Mouse (Mus musculus): ENCODE measurements at regions not wholly inside any gene's neighbourhood (a gene's known extent, or its start where the extent isn't known, plus 50 kb on each side); places are given as distances from the start of the nearest gene placed in this dataset.

- no peaks in the 10 kb centered on the region for H3K9me3 ChIP-seq (replicated peaks; ENCODE audit: low read length)
- WGBS: 72% methylated on average over 1 of the region's 1 CpGs
- no peaks in the 10 kb centered on the region for H3K4me1 ChIP-seq (replicated peaks; ENCODE audit: insufficient read depth, low read length)
- no peak overlapping the region for H3K4me3 ChIP-seq (replicated peaks; ENCODE audit: low read depth, low read length)
- DNase-seq (ENCODE audit: low spot score): peak; percentile 55
- no peak overlapping the region for H3K4me2 ChIP-seq (ENCODE audit: low read length)
- ATAC-seq (replicated peaks; ENCODE audit: low FRiP score, low read depth): no peak
- H3K9ac ChIP-seq (ENCODE audit: low read depth, low read length): no peak overlapping the region
- H3K36me3 ChIP-seq (ENCODE audit: insufficient read depth, low read length): no peaks in the 10 kb centered on the region
- H3K27ac ChIP-seq: no peak overlapping the region
- no peaks in the 10 kb centered on the region for H3K27me3 ChIP-seq (ENCODE audit: insufficient read depth, low read length)
- no peak for TF ChIP-seq CTCF (IDR thresholded peaks at IDR 0.05; ENCODE audit: low read depth)
Observed at GRCm38 (mm10) chr15:6001394-6001793, 298.2 kb upstream of the Dab2 start.

- Histone ChIP-seq H3K4me3 (replicated peaks; ENCODE audit: low read depth, low read length) (no peak overlapping the region), H3K4me1 (replicated peaks; ENCODE audit: insufficient read depth, low read length) (no peaks in the 10 kb centered on the region), H3K9me3 (replicated peaks; ENCODE audit: low read length) (no peaks in the 10 kb centered on the region), H3K9ac (ENCODE audit: low read depth, low read length) (no peak overlapping the region), H3K27ac (no peak overlapping the region), H3K27me3 (ENCODE audit: insufficient read depth, low read length) (no peaks in the 10 kb centered on the region), H3K36me3 (ENCODE audit: insufficient read depth, low read length) (no peaks in the 10 kb centered on the region), H3K4me2 (ENCODE audit: low read length) (no peak overlapping the region)
- no peak for DNase-seq (ENCODE audit: low spot score)
- WGBS: 63% methylated on average over 1 of the region's 1 CpGs
- TF ChIP-seq CTCF (IDR thresholded peaks at IDR 0.05; ENCODE audit: low read depth): no peak
- ATAC-seq (replicated peaks; ENCODE audit: low FRiP score, low read depth): no peak
Observed at GRCm38 (mm10) chr15:6014982-6015381, 284.6 kb upstream of the Dab2 start.

GRCm38 (mm10) chr15:6016637-6017049 is 282.9 kb upstream of the Dab2 start:
- no peaks in the 10 kb centered on the region for H3K36me3 ChIP-seq (ENCODE audit: insufficient read depth, low read length)
- WGBS: 50% methylated on average over 5 of the region's 5 CpGs
- TF ChIP-seq CTCF (IDR thresholded peaks at IDR 0.05; ENCODE audit: low read depth): no peak
- no peaks in the 10 kb centered on the region for H3K9me3 ChIP-seq (replicated peaks; ENCODE audit: low read length)
- DNase-seq (ENCODE audit: low spot score) (no peak), ATAC-seq (replicated peaks; ENCODE audit: low FRiP score, low read depth) (no peak)
- no peak overlapping the region for H3K27ac ChIP-seq
- H3K4me2 ChIP-seq (ENCODE audit: low read length): no peak overlapping the region
- no peaks in the 10 kb centered on the region for H3K4me1 ChIP-seq (replicated peaks; ENCODE audit: insufficient read depth, low read length)
- H3K4me3 ChIP-seq (replicated peaks; ENCODE audit: low read depth, low read length): no peak overlapping the region
- no peaks in the 10 kb centered on the region for H3K27me3 ChIP-seq (ENCODE audit: insufficient read depth, low read length)
- no peak overlapping the region for H3K9ac ChIP-seq (ENCODE audit: low read depth, low read length)

GRCm38 (mm10) chr15:6025543-6025942 is 274.0 kb upstream of the Dab2 start:
- ATAC-seq (replicated peaks; ENCODE audit: low FRiP score, low read depth): no peak
- WGBS: 22% methylated on average over 4 of the region's 4 CpGs

GRCm38 (mm10) chr15:6029214-6029613 is 270.4 kb upstream of the Dab2 start:
- no peak for DNase-seq (ENCODE audit: low spot score)
- 92% methylated on average over 1 of the region's 1 CpGs for WGBS

More at GRCm38 (mm10) chr15:6025543-6025942, 274.0 kb upstream of the Dab2 start:
- no peaks in the 10 kb centered on the region for H3K4me1 ChIP-seq (replicated peaks; ENCODE audit: insufficient read depth, low read length)
- no peaks in the 10 kb centered on the region for H3K36me3 ChIP-seq (ENCODE audit: insufficient read depth, low read length)
- no peaks in the 10 kb centered on the region for H3K27me3 ChIP-seq (ENCODE audit: insufficient read depth, low read length)
- DNase-seq (ENCODE audit: low spot score): no peak
- no peak overlapping the region for H3K4me2 ChIP-seq (ENCODE audit: low read length)
- H3K9me3 ChIP-seq (replicated peaks; ENCODE audit: low read length): no peaks in the 10 kb centered on the region
- H3K9ac ChIP-seq (ENCODE audit: low read depth, low read length): no peak overlapping the region
- TF ChIP-seq CTCF (IDR thresholded peaks at IDR 0.05; ENCODE audit: low read depth): no peak
- no peak overlapping the region for H3K27ac ChIP-seq
- no peak overlapping the region for H3K4me3 ChIP-seq (replicated peaks; ENCODE audit: low read depth, low read length)

GRCm38 (mm10) chr15:6030396-6030795 is 269.2 kb upstream of the Dab2 start:
- DNase-seq (ENCODE audit: low spot score) (no peak), ATAC-seq (replicated peaks; ENCODE audit: low FRiP score, low read depth) (no peak)
- H3K4me1 ChIP-seq (replicated peaks; ENCODE audit: insufficient read depth, low read length): no peaks in the 10 kb centered on the region
- no peaks in the 10 kb centered on the region for H3K36me3 ChIP-seq (ENCODE audit: insufficient read depth, low read length)
- no peaks in the 10 kb centered on the region for H3K27me3 ChIP-seq (ENCODE audit: insufficient read depth, low read length)
- H3K4me2 ChIP-seq (ENCODE audit: low read length): no peak overlapping the region
- no peak for TF ChIP-seq CTCF (IDR thresholded peaks at IDR 0.05; ENCODE audit: low read depth)
- no peak overlapping the region for H3K9ac ChIP-seq (ENCODE audit: low read depth, low read length)
- H3K4me3 ChIP-seq (replicated peaks; ENCODE audit: low read depth, low read length): no peak overlapping the region
- H3K9me3 ChIP-seq (replicated peaks; ENCODE audit: low read length): no peaks in the 10 kb centered on the region
- no peak overlapping the region for H3K27ac ChIP-seq
- 74% methylated on average over 5 of the region's 5 CpGs for WGBS

More at GRCm38 (mm10) chr15:6029214-6029613, 270.4 kb upstream of the Dab2 start:
- no peak overlapping the region for H3K4me3 ChIP-seq (replicated peaks; ENCODE audit: low read depth, low read length)
- no peak for TF ChIP-seq CTCF (IDR thresholded peaks at IDR 0.05; ENCODE audit: low read depth)
- no peak overlapping the region for H3K9ac ChIP-seq (ENCODE audit: low read depth, low read length)
- no peaks in the 10 kb centered on the region for H3K4me1 ChIP-seq (replicated peaks; ENCODE audit: insufficient read depth, low read length)
- no peaks in the 10 kb centered on the region for H3K9me3 ChIP-seq (replicated peaks; ENCODE audit: low read length)
- H3K36me3 ChIP-seq (ENCODE audit: insufficient read depth, low read length): no peaks in the 10 kb centered on the region
- no peak overlapping the region for H3K27ac ChIP-seq
- H3K4me2 ChIP-seq (ENCODE audit: low read length): no peak overlapping the region
- no peaks in the 10 kb centered on the region for H3K27me3 ChIP-seq (ENCODE audit: insufficient read depth, low read length)
- no peak for ATAC-seq (replicated peaks; ENCODE audit: low FRiP score, low read depth)

GRCm38 (mm10) chr15:6034156-6034555 is 265.4 kb upstream of the Dab2 start:
- Histone ChIP-seq H3K36me3 (ENCODE audit: insufficient read depth, low read length) (no peaks in the 10 kb centered on the region), H3K27ac (no peak overlapping the region), H3K27me3 (ENCODE audit: insufficient read depth, low read length) (no peaks in the 10 kb centered on the region), H3K9ac (ENCODE audit: low read depth, low read length) (no peak overlapping the region), H3K4me3 (replicated peaks; ENCODE audit: low read depth, low read length) (no peak overlapping the region), H3K9me3 (replicated peaks; ENCODE audit: low read length) (no peaks in the 10 kb centered on the region), H3K4me2 (ENCODE audit: low read length) (no peak overlapping the region), H3K4me1 (replicated peaks; ENCODE audit: insufficient read depth, low read length) (no peaks in the 10 kb centered on the region)
- DNase-seq (ENCODE audit: low spot score) (no peak), ATAC-seq (replicated peaks; ENCODE audit: low FRiP score, low read depth) (no peak)
- 91% methylated on average over 4 of the region's 4 CpGs for WGBS
- TF ChIP-seq CTCF (IDR thresholded peaks at IDR 0.05; ENCODE audit: low read depth): no peak

Measured in kidney, postnatal 0 days (tissue).